Mouse (Mus musculus) layer of hippocampus, adult 2 months (tissue): ENCODE data around the gene Olfr1188. TPM values are rescaled to one million over a fixed set of nuclear protein-coding genes. Genes with fewer than 3 reads are reported as not detected.
"Not testable (repeated sequence)": the region's sequence is repeated elsewhere in the genome, so short reads cannot be mapped to it uniquely, and the experiment has no call there.

Source experiments
- DNase-seq, 2 experiments: peaks; one replicate each; pipeline ENCODE4 v3.0.0; 2022; ENCODE audit warnings: low spot score in 2 of 2
- H3K27ac ChIP-seq: fragments of 200-600 bp; 2 replicates; pipeline ENCODE4 v1.8.1; 2022
- H3K4me3 ChIP-seq: fragments of 200-600 bp; 2 replicates; pipeline ENCODE4 v1.8.1; 2022; ENCODE audit warnings: mild to moderate bottlenecking
- CTCF ChIP-seq: fragments of 200-600 bp; conservative IDR thresholded peaks from 2 replicates; pipeline ENCODE4 v1.8.1; 2022; ENCODE audit warnings: antibody characterized with exemption, mild to moderate bottlenecking, moderate library complexity
- long read RNA-seq, 2 experiments: library from polyadenylated mRNA; stranded (forward); transcript quantifications; one replicate each; pipeline ENCODE4 v2.0.0; 2021; ENCODE audit warnings: borderline mapping rate in 2 of 2
- total RNA-seq, 2 experiments: library from RNA; stranded (reverse); gene quantifications; 2 replicates each; pipeline ENCODE4 v1.2.3; 2021

Olfr1188 gene
- not detected for total RNA-seq
- long read RNA-seq, experiment 1, result 0 reads
- long read RNA-seq, experiment 2, result 0 reads

DNA sequence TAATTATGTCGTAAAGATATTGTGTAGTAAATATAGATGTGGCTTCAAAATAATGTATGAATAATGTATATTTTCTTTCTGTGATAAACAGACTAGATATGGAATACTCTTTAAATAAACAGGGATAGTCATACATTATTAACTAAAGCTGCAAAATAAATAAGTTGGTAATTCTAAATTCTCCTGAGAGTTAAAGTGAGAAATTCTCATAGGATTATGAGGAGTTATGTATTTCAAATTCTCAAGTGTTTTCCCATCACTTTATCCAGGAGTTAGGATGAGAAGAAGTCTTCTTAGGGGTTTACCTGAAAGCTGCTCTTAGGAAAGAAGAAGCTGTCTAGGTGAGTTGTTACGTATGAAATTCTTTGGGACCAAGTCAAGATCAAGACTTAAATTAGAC is at the start of gene Olfr1188:
TSS of gene Olfr1188 (plus strand) at position 301 of the 400 bp plus-strand sequence.
- DNase-seq, result no peak

DNA sequence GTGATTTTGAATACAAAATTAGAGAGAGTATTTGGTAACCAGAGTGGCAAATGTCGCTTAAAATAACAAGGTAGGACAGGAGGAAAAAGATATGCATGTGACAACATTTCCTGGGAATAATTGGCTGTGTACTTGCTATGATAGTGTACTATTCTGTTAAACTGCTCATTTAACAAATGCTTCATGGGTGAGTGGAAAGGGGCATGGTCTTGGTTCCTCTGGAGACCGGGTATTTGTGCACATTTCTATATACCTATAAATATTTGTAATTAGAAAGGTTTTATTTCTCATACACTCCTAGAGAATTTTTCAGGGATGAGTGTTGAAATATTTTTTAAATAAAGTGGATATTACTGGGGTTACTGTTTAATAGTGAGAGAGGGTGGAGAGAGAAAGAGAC is 38.5 kb upstream of the Olfr1188 start, which contains the start of gene Olfr1186:
TSS of gene Olfr1186 (plus strand) at position 301 of the 400 bp plus-strand sequence.
- Histone ChIP-seq H3K4me3 (no peak within 1 kb of the TSS), H3K27ac (no peak within 1 kb of the TSS)
- DNase-seq, result no peak
- no peak for TF ChIP-seq CTCF

More for the DNA sequence above, at the start of gene Olfr1188:
- no peak for TF ChIP-seq CTCF
- H3K27ac ChIP-seq, result no peak within 1 kb of the TSS
- no peak within 1 kb of the TSS for H3K4me3 ChIP-seq

DNA sequence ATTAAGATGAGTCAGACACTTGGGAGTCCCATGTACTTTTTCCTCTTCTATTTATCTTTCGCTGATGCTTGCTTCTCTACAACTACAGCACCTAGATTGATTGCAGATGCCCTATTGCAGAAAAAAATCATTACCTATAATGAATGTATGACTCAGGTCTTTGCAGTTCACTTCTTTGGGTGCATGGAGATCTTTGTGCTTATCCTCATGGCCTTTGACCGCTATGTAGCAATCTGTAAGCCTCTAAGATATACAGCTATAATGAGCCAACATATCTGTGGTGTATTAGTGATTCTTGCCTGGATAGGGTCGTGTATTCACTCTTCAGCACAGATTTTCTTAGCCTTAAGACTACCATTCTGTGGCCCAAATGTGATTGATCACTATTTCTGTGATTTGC is 31.0 kb upstream of the Olfr1188 start:
- no peak for DNase-seq
- Histone ChIP-seq H3K27ac (no peak overlapping the region), H3K4me3 (no peak overlapping the region)
- no peak for TF ChIP-seq CTCF

DNA sequence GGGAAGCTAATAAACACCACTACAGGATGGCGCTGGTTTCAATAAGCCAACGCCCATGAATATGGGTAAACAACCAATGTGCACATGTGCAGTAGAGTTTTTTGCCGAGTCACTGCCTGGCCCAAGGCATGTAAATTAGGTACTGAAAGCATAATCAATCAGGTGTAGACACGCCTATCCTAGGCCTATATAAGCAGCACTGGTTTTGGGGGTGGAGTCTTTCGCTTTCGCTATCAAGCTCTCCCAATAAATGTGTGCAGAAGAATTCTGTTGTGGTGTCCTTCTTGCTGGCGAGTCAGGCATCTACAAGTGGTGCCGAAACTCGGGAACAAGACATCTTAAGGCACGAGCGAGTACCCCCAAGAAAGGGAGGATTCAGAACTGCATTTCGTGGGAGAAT is 16.0 kb downstream of the Olfr1188 start:
- not testable (repeated sequence) for H3K27ac ChIP-seq, H3K4me3 ChIP-seq, DNase-seq

GRCm38 (mm10) chr2:88586154-88586553 is 29.4 kb downstream of the Olfr1188 start, which contains the start of gene Olfr1189:
Gene Olfr1189, plus strand, starts transcription at chr2:88586454.
- Histone ChIP-seq H3K4me3 (no peak within 1 kb of the TSS), H3K27ac (no peak within 1 kb of the TSS)
- no peak for DNase-seq
- no peak for TF ChIP-seq CTCF

Other genes starting within 250 kb of the Olfr1188 start
- not detected for gene Olfr1174-ps, start 241.8 kb upstream of the Olfr1188 start, total RNA-seq
- not detected for gene Olfr1175-ps, start 229.7 kb upstream of the Olfr1188 start, total RNA-seq
- gene Olfr1176, start 220.2 kb upstream of the Olfr1188 start, total RNA-seq, result not detected
- gene Olfr1177-ps, start 210.4 kb upstream of the Olfr1188 start, total RNA-seq, result not detected
- not detected for gene Olfr1178, start 169.9 kb upstream of the Olfr1188 start, total RNA-seq
- not detected for gene Olfr1179, start 150.5 kb upstream of the Olfr1188 start, total RNA-seq
- gene Olfr1180, start 137.8 kb upstream of the Olfr1188 start, total RNA-seq, result not detected
- gene Olfr1181, start 130.8 kb upstream of the Olfr1188 start, total RNA-seq, result not detected
- gene Gm13757, start 107.8 kb upstream of the Olfr1188 start, total RNA-seq, result not detected
- gene Olfr1183, start 102.1 kb upstream of the Olfr1188 start, total RNA-seq, result not detected
- not detected for gene Olfr1184, start 73.3 kb upstream of the Olfr1188 start, total RNA-seq
- gene Olfr1185-ps1, start 63.6 kb upstream of the Olfr1188 start, total RNA-seq, result not detected
- gene Olfr1186, start 38.4 kb upstream of the Olfr1188 start, total RNA-seq, result not detected
- not detected for gene Olfr1189, start 29.5 kb downstream of the Olfr1188 start, total RNA-seq
- gene Olfr1191-ps1, start 83.6 kb downstream of the Olfr1188 start, total RNA-seq, result under 1 TPM in 1 of 2 experiments, not detected in 1; 0.08 TPM
- gene Olfr1192-ps1, start 91.6 kb downstream of the Olfr1188 start, total RNA-seq, result not detected
- not detected for gene Olfr1193, start 118.7 kb downstream of the Olfr1188 start, total RNA-seq
- gene Olfr1195, start 132.3 kb downstream of the Olfr1188 start, total RNA-seq, result not detected
- gene Olfr1196, start 147.7 kb downstream of the Olfr1188 start, total RNA-seq, result not detected
- not detected for gene Olfr1197, start 175.4 kb downstream of the Olfr1188 start, total RNA-seq
- not detected for gene Olfr1198, start 194.4 kb downstream of the Olfr1188 start, total RNA-seq
- gene Olfr1199, start 203.5 kb downstream of the Olfr1188 start, total RNA-seq, result not detected
- gene Olfr1200, start 213.6 kb downstream of the Olfr1188 start, total RNA-seq, result not detected
- gene Olfr1201, start 236.1 kb downstream of the Olfr1188 start, total RNA-seq, result not detected